Mouse (Mus musculus): Measurements from ENCODE around the gene Tmem254c. TPM values are rescaled to one million over a fixed set of nuclear protein-coding genes. Genes with fewer than 3 reads are reported as not detected.
"Not testable (repeated sequence)": the region's sequence is repeated elsewhere in the genome, so short reads cannot be mapped to it uniquely, and the experiment has no call there.

The Tmem254c gene
- 10 to 100 TPM; 17.4 to 17.6 TPM for total RNA-seq (2021)
- long read RNA-seq, transcript Tmem254c-202 (4 exons, 1,211 nt) = major isoform, 6 of 10 reads
- long read RNA-seq, partial matches to known transcripts = 1 of 10 reads
- long read RNA-seq, other reads (novel, unspliced or antisense) = 0 of 10 reads

- not testable (repeated sequence) for DNase-seq (ENCODE audit: low spot score in 2 of 2)
These were observed at the start of gene Tmem254c for GRCm38 (mm10) chr14:26067325-26067633. Gene Tmem254c (minus strand): TSS chr14:26067355.

- DNase-seq (ENCODE audit: low spot score in 2 of 2) = not testable (repeated sequence)
These were observed 30.5 kb upstream of the Tmem254c start for GRCm38 (mm10) chr14:26097622-26098021.

GRCm38 (mm10) chr14:26081997-26082396, 14.8 kb upstream of the Tmem254c start, which contains the start of gene Cphx3:
Gene Cphx3 (plus strand): TSS chr14:26082297.
- DNase-seq (ENCODE audit: low spot score in 2 of 2) = not testable (repeated sequence)

- not testable (repeated sequence) for DNase-seq (ENCODE audit: low spot score in 2 of 2)
These were observed 14.1 kb upstream of the Tmem254c start, which contains the start of gene Cphx2 for GRCm38 (mm10) chr14:26081216-26081615. Gene Cphx2 (plus strand): TSS chr14:26081516.

- not testable (repeated sequence) for DNase-seq (ENCODE audit: low spot score in 2 of 2)
These were observed 9.7 kb upstream of the Tmem254c start for GRCm38 (mm10) chr14:26076620-26077390.

- not testable (repeated sequence) for DNase-seq (ENCODE audit: low spot score in 2 of 2)
These were observed 406 bp downstream of the Tmem254c start for GRCm38 (mm10) chr14:26066574-26067324.

- not testable (repeated sequence) for DNase-seq (ENCODE audit: low spot score in 2 of 2)
These were observed 7.8 kb downstream of the Tmem254c start for GRCm38 (mm10) chr14:26059362-26059761.

- not testable (repeated sequence) for DNase-seq (ENCODE audit: low spot score in 2 of 2)
These were observed 9.0 kb downstream of the Tmem254c start for GRCm38 (mm10) chr14:26058184-26058583.

- not testable (repeated sequence) for DNase-seq (ENCODE audit: low spot score in 2 of 2)
These were observed 18.4 kb downstream of the Tmem254c start for GRCm38 (mm10) chr14:26048767-26049166.

GRCm38 (mm10) chr14:26047026-26047425, 20.1 kb downstream of the Tmem254c start:
- DNase-seq (ENCODE audit: low spot score in 2 of 2) = not testable (repeated sequence)

GRCm38 (mm10) chr14:26045007-26045406, 22.1 kb downstream of the Tmem254c start:
- DNase-seq (ENCODE audit: low spot score in 2 of 2) = not testable (repeated sequence)

- not testable (repeated sequence) for DNase-seq (ENCODE audit: low spot score in 2 of 2)
These were observed 24.5 kb downstream of the Tmem254c start, which contains the start of gene Gm9780 for GRCm38 (mm10) chr14:26042611-26043010. Gene Gm9780 (minus strand): TSS chr14:26042711.

GRCm38 (mm10) chr14:26035439-26035838, 31.7 kb downstream of the Tmem254c start:
- not testable (repeated sequence) for DNase-seq (ENCODE audit: low spot score in 2 of 2)

GRCm38 (mm10) chr14:26034364-26034763, 32.8 kb downstream of the Tmem254c start:
- not testable (repeated sequence) for DNase-seq (ENCODE audit: low spot score in 2 of 2)

- not testable (repeated sequence) for DNase-seq (ENCODE audit: low spot score in 2 of 2)
These were observed 41.5 kb downstream of the Tmem254c start for GRCm38 (mm10) chr14:26025653-26026052.

- not testable (repeated sequence) for DNase-seq (ENCODE audit: low spot score in 2 of 2)
These were observed 44.3 kb downstream of the Tmem254c start for GRCm38 (mm10) chr14:26022831-26023230.

GRCm38 (mm10) chr14:26021555-26021954, 45.6 kb downstream of the Tmem254c start:
- DNase-seq (ENCODE audit: low spot score in 2 of 2) = not testable (repeated sequence)

- DNase-seq (ENCODE audit: low spot score in 2 of 2) = not testable (repeated sequence)
These were observed 50.7 kb downstream of the Tmem254c start for GRCm38 (mm10) chr14:26016414-26016813.

All from layer of hippocampus, adult 18-20 months (tissue).